Mouse (Mus musculus) ovary, postnatal 36 days (tissue): ENCODE results near the gene 1700069L16Rik.

Experiments
- DNase-seq: peaks from one replicate; pipeline ENCODE4 v3.0.0; 2022; ENCODE audit warnings: low spot score, mixed read lengths

Gene 1700069L16Rik

DNA sequence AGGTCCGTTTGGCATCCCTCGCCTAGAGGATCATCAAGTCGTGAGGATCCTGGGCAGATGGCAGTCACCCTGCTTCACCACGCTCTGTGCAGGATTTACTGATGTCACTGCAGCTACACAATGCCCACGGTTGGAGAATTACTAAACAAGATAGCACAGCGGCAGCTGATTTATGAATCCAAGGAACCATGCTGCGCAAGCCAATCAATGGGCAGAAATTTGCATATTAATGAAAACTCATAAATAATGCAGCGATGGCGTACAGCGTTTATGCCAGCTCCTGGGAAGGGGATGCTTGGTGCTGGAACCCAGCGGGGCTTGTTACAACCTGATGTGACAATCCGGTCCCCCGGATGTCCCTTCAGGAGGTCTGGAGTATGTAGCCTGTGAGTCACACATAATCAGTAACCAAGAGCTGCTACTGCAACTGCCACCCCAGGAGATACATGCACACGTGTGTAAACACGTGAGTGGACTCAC, 34.5 kb downstream of the 1700069L16Rik start:
- no peak for DNase-seq

- no peak for DNase-seq
These were observed 37.1 kb downstream of the 1700069L16Rik start for GRCm38 (mm10) chr5:113687514-113687913.

DNA sequence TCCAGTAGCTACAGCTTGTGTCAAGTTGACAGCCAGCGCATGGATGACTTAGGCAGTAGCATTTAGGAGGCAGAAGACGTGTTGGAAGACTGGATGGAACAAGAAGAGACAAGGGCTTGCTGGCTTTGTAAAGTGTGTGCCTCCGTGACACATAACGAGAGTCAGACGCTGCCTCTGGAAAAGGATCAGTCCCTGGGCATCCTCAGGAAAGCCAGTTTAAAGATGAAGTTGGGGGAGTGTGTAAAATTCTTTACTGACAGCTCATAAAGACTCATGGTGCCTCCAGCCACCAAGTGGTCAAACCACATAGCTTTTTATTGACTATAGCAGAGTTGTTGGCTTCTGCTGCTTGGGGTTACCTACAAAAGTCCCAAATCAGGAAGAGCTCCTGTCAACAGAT, 39.1 kb downstream of the 1700069L16Rik start:
- DNase-seq = no peak

- DNase-seq = no peak
These were observed 41.3 kb downstream of the 1700069L16Rik start for GRCm38 (mm10) chr5:113683246-113683645.

DNA sequence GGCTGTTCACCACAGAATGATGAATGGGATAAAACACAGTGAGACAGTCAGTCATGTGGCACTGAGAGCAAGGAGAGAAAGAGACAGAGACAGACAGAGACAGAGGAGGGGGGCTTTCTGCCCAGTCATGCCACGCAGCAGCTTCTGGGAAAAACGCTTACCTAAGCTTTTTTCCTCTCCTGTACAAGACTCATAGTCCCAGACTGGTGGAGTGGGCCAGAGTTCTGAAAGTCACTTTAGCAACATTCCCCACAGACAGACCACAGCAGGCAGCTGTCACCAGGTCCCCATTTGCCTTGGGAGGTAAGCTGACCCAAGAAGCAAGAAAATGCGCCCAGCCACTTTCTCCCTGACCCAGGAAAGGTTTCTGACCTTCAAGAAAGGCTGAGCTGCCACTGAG, 42.1 kb downstream of the 1700069L16Rik start:
- DNase-seq = no peak

DNA sequence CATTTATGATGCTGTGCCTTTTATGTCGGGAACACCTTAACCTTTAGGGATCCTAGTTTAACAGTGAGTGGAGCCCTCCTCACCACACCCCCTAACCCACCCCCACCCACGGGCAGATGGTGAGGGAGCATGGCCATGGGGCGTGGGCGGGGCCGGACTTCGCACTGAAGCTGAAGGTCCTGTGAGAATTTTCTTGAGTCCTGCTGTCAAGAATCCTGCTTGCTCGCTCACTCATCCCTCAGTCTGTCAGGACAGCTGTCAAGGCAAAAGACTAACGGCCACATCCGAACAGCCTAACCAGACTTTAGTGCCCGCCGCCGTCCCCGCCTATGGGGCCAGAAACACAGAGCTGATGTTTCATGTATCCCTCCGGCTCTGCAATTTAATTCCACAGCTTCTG, 43.4 kb downstream of the 1700069L16Rik start:
- no peak for DNase-seq

GRCm38 (mm10) chr5:113679509-113679908, 45.1 kb downstream of the 1700069L16Rik start:
- no peak for DNase-seq

DNA sequence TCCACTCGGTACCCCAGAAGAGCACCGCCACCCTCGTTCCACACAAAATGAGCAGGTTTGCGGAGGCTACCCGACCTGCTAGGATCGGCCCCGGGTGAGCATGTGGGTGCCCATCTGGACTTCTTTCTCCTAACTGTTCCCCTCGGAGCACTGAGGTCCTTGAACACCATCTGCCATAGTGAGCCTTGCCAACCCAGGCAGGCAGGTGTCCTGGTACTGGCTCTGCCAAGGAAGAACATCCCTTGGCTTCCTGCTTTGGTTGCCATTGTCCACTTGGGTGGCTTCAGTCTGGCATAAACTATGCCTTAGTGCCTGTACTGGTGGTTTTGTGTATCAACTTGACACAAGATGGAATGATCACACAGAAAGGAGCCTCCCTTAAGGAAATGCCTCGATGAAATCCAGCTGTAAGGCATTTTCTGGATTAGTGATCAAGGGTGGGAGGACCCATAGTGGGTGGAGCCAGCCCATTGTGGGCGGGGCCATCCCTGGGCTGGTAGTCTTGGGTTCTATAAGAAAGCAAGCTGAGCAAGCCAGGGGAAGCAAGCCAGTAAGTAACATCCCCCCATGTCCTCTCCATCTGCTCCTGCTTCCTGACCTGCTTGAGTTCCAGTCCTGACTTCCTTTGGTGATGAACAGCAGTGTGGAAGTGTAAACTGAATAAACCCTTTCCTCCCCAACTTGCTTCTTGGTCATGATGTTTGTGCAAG, 45.7 kb downstream of the 1700069L16Rik start:
- DNase-seq = no peak

- no peak for DNase-seq
These were observed 47.0 kb downstream of the 1700069L16Rik start for GRCm38 (mm10) chr5:113677541-113677940.

GRCm38 (mm10) chr5:113674851-113675250, 49.7 kb downstream of the 1700069L16Rik start:
- DNase-seq = peak; percentile 13

GRCm38 (mm10) chr5:113672456-113672855, 52.1 kb downstream of the 1700069L16Rik start:
- DNase-seq = peak; percentile 23

GRCm38 (mm10) chr5:113670597-113670996, 54.0 kb downstream of the 1700069L16Rik start:
- no peak for DNase-seq

- no peak for DNase-seq
These were observed 54.5 kb downstream of the 1700069L16Rik start for GRCm38 (mm10) chr5:113670110-113670509.

GRCm38 (mm10) chr5:113664629-113665195, 59.9 kb downstream of the 1700069L16Rik start:
- DNase-seq = no peak

GRCm38 (mm10) chr5:113664127-113664526, 60.4 kb downstream of the 1700069L16Rik start:
- no peak for DNase-seq

DNA sequence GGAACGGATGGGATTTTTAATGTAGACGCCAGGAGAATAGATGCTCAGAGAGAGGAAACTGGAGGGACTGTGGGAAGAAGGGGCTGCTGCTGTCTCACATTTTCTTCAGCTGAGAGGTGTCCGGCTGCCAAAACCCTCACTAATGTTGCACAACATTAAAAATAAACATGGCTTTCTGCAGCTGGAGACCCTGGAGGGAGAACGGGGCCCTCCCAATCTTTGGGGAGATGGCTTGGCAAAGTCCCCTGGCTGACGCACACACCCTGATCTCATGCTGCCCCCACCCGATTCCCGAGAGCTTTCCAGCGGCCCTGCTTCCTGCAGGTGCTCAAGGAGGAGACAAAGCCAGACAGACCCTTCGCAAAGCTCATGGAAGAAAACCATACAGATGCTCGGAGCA, 63.7 kb downstream of the 1700069L16Rik start:
- DNase-seq = peak; percentile 43

DNA sequence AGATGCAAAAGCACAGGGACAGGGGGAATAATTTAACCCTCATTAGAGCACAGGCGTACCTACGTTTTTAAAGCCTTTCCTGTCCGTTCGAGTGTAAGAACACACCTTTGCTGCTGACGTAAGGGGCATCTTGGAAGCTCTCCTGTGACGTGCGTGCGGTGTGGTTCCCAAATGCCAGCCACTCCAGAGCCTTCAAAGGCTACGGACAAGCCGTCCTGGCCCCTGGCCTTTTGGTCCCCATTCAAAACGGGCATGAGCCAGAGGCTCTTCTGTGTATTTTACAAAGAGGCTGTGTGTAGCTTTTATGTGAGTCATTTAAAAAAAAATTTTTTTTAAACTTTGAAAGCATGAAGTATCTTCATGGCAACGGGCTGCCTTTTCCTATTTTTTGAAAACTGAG, 69.8 kb downstream of the 1700069L16Rik start:
- DNase-seq = no peak

- DNase-seq = no peak
These were observed 70.4 kb downstream of the 1700069L16Rik start for GRCm38 (mm10) chr5:113654206-113654605.

DNA sequence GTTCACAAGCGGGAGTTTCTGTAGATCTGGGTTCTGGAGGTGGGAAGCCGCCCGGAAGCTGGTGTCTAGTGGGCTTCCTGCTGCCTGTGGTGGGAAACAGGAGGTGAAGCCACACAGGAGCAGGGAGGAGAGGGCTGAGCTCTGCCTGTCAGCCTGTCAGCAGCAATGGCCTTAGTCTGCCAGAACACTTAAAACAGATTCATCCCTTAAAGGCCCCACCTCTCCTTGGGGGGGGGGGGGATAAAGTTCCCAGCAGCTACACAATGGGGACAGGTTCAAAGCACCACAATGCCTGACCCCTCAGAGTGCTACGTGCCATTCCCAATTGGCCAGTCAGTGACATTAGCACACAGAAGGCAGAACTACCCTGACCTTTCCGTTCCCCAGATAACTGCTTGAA, 72.4 kb downstream of the 1700069L16Rik start:
- no peak for DNase-seq

GRCm38 (mm10) chr5:113650035-113650865, 74.3 kb downstream of the 1700069L16Rik start, which contains the start of gene Cmklr1:
Gene Cmklr1 (minus strand): TSS chr5:113650426.
- peak; percentile 46 for DNase-seq

DNA sequence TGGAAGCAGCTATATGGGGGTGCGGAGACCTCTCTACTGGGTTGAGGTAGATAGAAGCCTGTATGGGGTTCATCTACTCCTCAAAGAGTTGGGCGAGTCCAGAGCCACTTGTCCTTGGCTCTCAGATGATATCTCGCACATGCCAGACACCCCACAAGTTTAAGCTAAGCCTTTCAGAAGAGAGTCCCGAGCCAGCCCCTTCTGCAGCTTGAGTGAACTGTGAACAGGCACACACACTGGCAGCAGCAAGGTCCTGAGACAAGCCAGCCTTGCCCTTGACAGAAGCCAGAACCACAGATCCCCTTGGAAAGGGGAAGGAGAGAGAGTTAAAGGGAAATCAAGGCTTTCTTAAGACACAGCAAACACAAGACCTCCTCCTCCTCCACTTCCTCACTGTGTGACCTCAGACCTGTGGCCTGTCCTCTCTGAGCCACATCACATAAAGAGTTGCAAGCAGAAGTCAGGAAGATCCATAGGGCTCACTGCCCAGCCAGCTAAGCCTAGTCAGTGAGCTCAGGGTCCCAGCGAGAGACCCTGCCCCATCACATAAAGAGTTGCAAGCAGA, 75.8 kb downstream of the 1700069L16Rik start:
- DNase-seq = no peak

- no peak for DNase-seq
These were observed 77.4 kb downstream of the 1700069L16Rik start for GRCm38 (mm10) chr5:113647141-113647540.
